Mouse (Mus musculus): ENCODE results near the gene Atp13a2. TPM values are rescaled to one million over a fixed set of nuclear protein-coding genes. Genes with fewer than 3 reads are reported as not detected.

Gene Atp13a2
- polyA plus RNA-seq, 1 experiment from 2014 or later: 30.6 TPM

DNA sequence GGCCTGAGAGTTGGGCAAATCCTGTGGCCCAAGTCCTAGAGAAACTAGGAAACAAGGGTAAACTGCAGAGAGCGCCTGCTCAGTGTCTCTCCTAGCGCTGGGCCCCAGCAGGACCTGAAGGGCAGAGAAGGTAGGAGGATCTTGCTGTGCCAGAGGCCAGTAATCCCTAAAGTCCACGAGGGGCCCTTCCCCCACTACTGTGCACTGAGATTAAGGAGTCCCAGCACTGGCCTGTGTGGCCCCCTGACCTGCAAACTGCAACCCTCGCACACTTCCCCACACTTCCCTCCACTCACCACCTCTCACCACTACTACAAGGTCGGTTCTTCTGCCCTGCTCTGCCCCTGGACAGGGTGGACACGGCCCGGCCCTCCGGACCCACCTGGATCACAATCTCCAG is 66.5 kb downstream of the Atp13a2 start:
- H3K9me3 ChIP-seq (replicated peaks; ENCODE audit: low read length): no peaks in the 10 kb centered on the region
- H3K27ac ChIP-seq: peak overlapping the region; percentile 90
- peak overlapping the region; percentile 14; the same call in 1 of the 2 replicates for H3K4me3 ChIP-seq (replicated peaks; ENCODE audit: low read depth, low read length)
- H3K4me2 ChIP-seq (ENCODE audit: low read length): peak overlapping the region; percentile 46
- DNase-seq (ENCODE audit: low spot score) (no peak), ATAC-seq (replicated peaks; ENCODE audit: low FRiP score, low read depth) (no peak; the same call in 1 of the 2 replicates)
- no peak for TF ChIP-seq CTCF (IDR thresholded peaks at IDR 0.05; ENCODE audit: low read depth)
- H3K9ac ChIP-seq (ENCODE audit: low read depth, low read length): peak overlapping the region; percentile 55
- 0 out of 2 replicates have a peak, but pooled peaks cover 4% of the 10 kb centered on the region for H3K36me3 ChIP-seq (ENCODE audit: insufficient read depth, low read length)
- H3K27me3 ChIP-seq (ENCODE audit: insufficient read depth, low read length): no peaks in the 10 kb centered on the region
- H3K4me1 ChIP-seq (replicated peaks; ENCODE audit: insufficient read depth, low read length): peaks cover 22% of the 10 kb centered on the region; the same call in 1 of the 2 replicates
- WGBS: 34% methylated on average over 8 of the region's 8 CpGs

GRCm38 (mm10) chr4:141053568-141054161 is 67.0 kb downstream of the Atp13a2 start:
- peaks cover 23% of the 10 kb centered on the region; the same call in 1 of the 2 replicates for H3K4me1 ChIP-seq (replicated peaks; ENCODE audit: insufficient read depth, low read length)
- no peak for TF ChIP-seq CTCF (IDR thresholded peaks at IDR 0.05; ENCODE audit: low read depth)

More at GRCm38 (mm10) chr4:141053568-141054161, 67.0 kb downstream of the Atp13a2 start:
- H3K4me2 ChIP-seq (ENCODE audit: low read length): peak overlapping the region; percentile 46
- DNase-seq (ENCODE audit: low spot score): peak; percentile 87
- 0 out of 2 replicates have a peak, but pooled peaks cover 4% of the 10 kb centered on the region for H3K36me3 ChIP-seq (ENCODE audit: insufficient read depth, low read length)
- ATAC-seq (replicated peaks; ENCODE audit: low FRiP score, low read depth): peak; percentile 93
- H3K9ac ChIP-seq (ENCODE audit: low read depth, low read length): peak overlapping the region; percentile 55
- H3K4me3 ChIP-seq (replicated peaks; ENCODE audit: low read depth, low read length): peak overlapping the region; percentile 14; the same call in 1 of the 2 replicates
- peak overlapping the region; percentile 90 for H3K27ac ChIP-seq
- 26% methylated on average over 17 of the region's 17 CpGs for WGBS
- no peaks in the 10 kb centered on the region for H3K27me3 ChIP-seq (ENCODE audit: insufficient read depth, low read length)
- H3K9me3 ChIP-seq (replicated peaks; ENCODE audit: low read length): no peaks in the 10 kb centered on the region

Other genes with a start within 250 kb of the Atp13a2 start
- 0.07 TPM in 1 of 2 replicates, not detected in the other for gene Padi6, start 244.2 kb upstream of the Atp13a2 start, polyA plus RNA-seq (2015; fragmentation: Nextera tagmentation; extraction: Ambion mirVana)
- 0.74 and 1.1 TPM in 2 replicates for gene Padi4, start 212.6 kb upstream of the Atp13a2 start, polyA plus RNA-seq (2015; fragmentation: Nextera tagmentation; extraction: Ambion mirVana)
- 0.08 and 0.10 TPM in 2 replicates for gene Padi3, start 176.2 kb upstream of the Atp13a2 start, polyA plus RNA-seq (2015; fragmentation: Nextera tagmentation; extraction: Ambion mirVana)
- 0.23 and 0.28 TPM in 2 replicates for gene Padi1, start 141.1 kb upstream of the Atp13a2 start, polyA plus RNA-seq (2015; fragmentation: Nextera tagmentation; extraction: Ambion mirVana)
- 21.1 and 21.8 TPM in 2 replicates for gene Padi2, start 80.5 kb upstream of the Atp13a2 start, polyA plus RNA-seq (2015; fragmentation: Nextera tagmentation; extraction: Ambion mirVana)
- 660 and 674 TPM in 2 replicates for gene Sdhb, start 25.7 kb upstream of the Atp13a2 start, polyA plus RNA-seq (2015; fragmentation: Nextera tagmentation; extraction: Ambion mirVana)
- gene Mfap2, start 23.5 kb downstream of the Atp13a2 start, polyA plus RNA-seq (2015; fragmentation: Nextera tagmentation; extraction: Ambion mirVana): 330 and 339 TPM in 2 replicates
- gene Crocc, start 73.7 kb downstream of the Atp13a2 start, polyA plus RNA-seq (2015; fragmentation: Nextera tagmentation; extraction: Ambion mirVana): 5.9 and 7.8 TPM in 2 replicates
- 87.6 and 93.1 TPM in 2 replicates for gene Necap2, start 91.5 kb downstream of the Atp13a2 start, polyA plus RNA-seq (2015; fragmentation: Nextera tagmentation; extraction: Ambion mirVana)
- gene Spata21, start 101.5 kb downstream of the Atp13a2 start, polyA plus RNA-seq (2015; fragmentation: Nextera tagmentation; extraction: Ambion mirVana): 0.54 and 0.55 TPM in 2 replicates
- gene Szrd1, start 152.9 kb downstream of the Atp13a2 start, polyA plus RNA-seq (2015; fragmentation: Nextera tagmentation; extraction: Ambion mirVana): 38.0 and 40.4 TPM in 2 replicates
- gene Fbxo42, start 161.0 kb downstream of the Atp13a2 start, polyA plus RNA-seq (2015; fragmentation: Nextera tagmentation; extraction: Ambion mirVana): 14.6 and 16.1 TPM in 2 replicates
- gene Rsg1, start 227.1 kb downstream of the Atp13a2 start, polyA plus RNA-seq (2015; fragmentation: Nextera tagmentation; extraction: Ambion mirVana): 2.7 and 3.1 TPM in 2 replicates